Mouse (Mus musculus): ENCODE data around the gene Mark2.

- TF ChIP-seq POLR2A (IDR thresholded peaks at IDR 0.05; ENCODE audit: insufficient read length, low read depth) (no peak), SRF (IDR thresholded peaks at IDR 0.05; ENCODE audit: control insufficient read depth, insufficient read length, low read depth) (no peak), USF1 (IDR thresholded peaks at IDR 0.05; ENCODE audit: low read depth) (no peak), MYOG (IDR thresholded peaks at IDR 0.05; ENCODE audit: control insufficient read depth in 1 of 3, insufficient read depth in 1 of 3, insufficient read length in 2 of 3, low read depth in 2 of 3) (no peak), POLR2AphosphoS2 (IDR thresholded peaks at IDR 0.05; ENCODE audit: insufficient read length, low read depth) (no peak), MYOD1 (IDR thresholded peaks at IDR 0.05; ENCODE audit: control insufficient read depth in 1 of 3, insufficient read length in 2 of 3, low read depth in 2 of 3) (no peak), TCF3 (IDR thresholded peaks at IDR 0.05; ENCODE audit: insufficient read length, low read depth) (no peak), MAX (IDR thresholded peaks at IDR 0.05; ENCODE audit: low read depth) (no peak)
Observed at GRCm38 (mm10) chr19:7381906-7382247, 40.2 kb upstream of the Mark2 start.

Measured in myocyte (in vitro differentiated cells).